Mouse (Mus musculus) lung, postnatal 0 days (tissue): ENCODE measurements around the gene C2.

Experiments
- CTCF ChIP-seq: IDR thresholded peaks from 2 replicates; pipeline ENCODE4 v1.5.1; 2016; ENCODE audit warnings: antibody characterized with exemption, mild to moderate bottlenecking
- EP300 ChIP-seq: IDR thresholded peaks from 2 replicates; pipeline ENCODE4 v1.6.1; 2016; ENCODE audit warnings: antibody characterized with exemption, mild to moderate bottlenecking, control low read depth

GRCm38 (mm10) chr17:34946486-34947140 is 48.5 kb upstream of the C2 start:
- TF ChIP-seq EP300 = no peak
- TF ChIP-seq CTCF = no peak
